Mouse (Mus musculus) heart, postnatal 36 days (tissue): ENCODE data around the gene Kif13a. TPM values are rescaled to one million over a fixed set of nuclear protein-coding genes. Genes with fewer than 3 reads are reported as not detected.
A peak's percentile ranks its signal among the peaks of the same experiment; 100 is the strongest.

ENCODE experiments used
- DNase-seq, 2 experiments: peaks; one replicate each; pipeline ENCODE4 v3.0.0; 2021 to 2022
- intact Hi-C: fragments of 180-260 bp; cut with DNase I; formaldehyde crosslinking; loops from one replicate; pipeline ENCODE4 v1.15.1; 2025
- total RNA-seq, 2 experiments: library from RNA; stranded (reverse); gene quantifications; 2 replicates each; pipeline ENCODE4 v1.2.3; 2021

The Kif13a gene
- total RNA-seq, 2 experiments from 2014 or later: 109 to 112 TPM

GRCm38 (mm10) chr13:46798156-46798555 lies 131.5 kb downstream of the Kif13a start:
- DNase-seq: peak; percentile 38 to 42
- intact Hi-C loops: no loop called here

- intact Hi-C loops: no loop called here
- DNase-seq: no peak
Observed at GRCm38 (mm10) chr13:46796381-46796780, 133.3 kb downstream of the Kif13a start.

GRCm38 (mm10) chr13:46793824-46794223 lies 135.8 kb downstream of the Kif13a start:
- DNase-seq: no peak
- intact Hi-C loops: no loop called here

- no peak for DNase-seq
- intact Hi-C loops: no loop called here
Observed at GRCm38 (mm10) chr13:46788452-46788851, 141.2 kb downstream of the Kif13a start.

GRCm38 (mm10) chr13:46786836-46787235 lies 142.8 kb downstream of the Kif13a start:
- DNase-seq: no peak
- intact Hi-C loops: no loop called here

GRCm38 (mm10) chr13:46786064-46786561 lies 143.6 kb downstream of the Kif13a start:
- intact Hi-C loops: no loop called here
- DNase-seq: no peak

- intact Hi-C loops: no loop called here
- DNase-seq: no peak
Observed at GRCm38 (mm10) chr13:46780379-46780778, 149.3 kb downstream of the Kif13a start.

- no peak for DNase-seq
- intact Hi-C loops: no loop called here
Observed at GRCm38 (mm10) chr13:46779831-46780230, 149.8 kb downstream of the Kif13a start.

GRCm38 (mm10) chr13:46777461-46777860 lies 152.2 kb downstream of the Kif13a start:
- no peak for DNase-seq
- intact Hi-C loops: no loop called here

GRCm38 (mm10) chr13:46776636-46777305 lies 152.9 kb downstream of the Kif13a start:
- intact Hi-C loops: no loop called here
- no peak for DNase-seq

GRCm38 (mm10) chr13:46774998-46775397 lies 154.7 kb downstream of the Kif13a start:
- intact Hi-C loops: no loop called here
- DNase-seq: no peak

- intact Hi-C loops: no loop called here
- DNase-seq: no peak
Observed at GRCm38 (mm10) chr13:46772581-46772980, 157.1 kb downstream of the Kif13a start.

- no peak for DNase-seq
- intact Hi-C loops: no loop called here
Observed at GRCm38 (mm10) chr13:46765361-46765760, 164.3 kb downstream of the Kif13a start.

GRCm38 (mm10) chr13:46763210-46763609 lies 166.5 kb downstream of the Kif13a start:
- intact Hi-C loops: no loop called here
- no peak for DNase-seq

GRCm38 (mm10) chr13:46760921-46761320 lies 168.7 kb downstream of the Kif13a start:
- intact Hi-C loops: no loop called here
- no peak for DNase-seq

- DNase-seq: no peak
- intact Hi-C loops: no loop called here
Observed at GRCm38 (mm10) chr13:46759281-46759809, 170.3 kb downstream of the Kif13a start.

GRCm38 (mm10) chr13:46758627-46759026 lies 171.0 kb downstream of the Kif13a start:
- intact Hi-C loops: no loop called here
- DNase-seq: no peak

- DNase-seq: no peak
- intact Hi-C loops: no loop called here
Observed at GRCm38 (mm10) chr13:46757946-46758345, 171.7 kb downstream of the Kif13a start.

GRCm38 (mm10) chr13:46753294-46753693 lies 176.4 kb downstream of the Kif13a start:
- DNase-seq: no peak
- intact Hi-C loops: no loop called here

GRCm38 (mm10) chr13:46752566-46753229 lies 177.0 kb downstream of the Kif13a start:
- intact Hi-C loops: no loop called here
- DNase-seq: no peak

GRCm38 (mm10) chr13:46748138-46748873 lies 181.4 kb downstream of the Kif13a start:
- DNase-seq: no peak
- intact Hi-C loops: no loop called here
